Comparison of ENCODE assay signal across 10 mouse cellular contexts in the genomic region with DNA sequence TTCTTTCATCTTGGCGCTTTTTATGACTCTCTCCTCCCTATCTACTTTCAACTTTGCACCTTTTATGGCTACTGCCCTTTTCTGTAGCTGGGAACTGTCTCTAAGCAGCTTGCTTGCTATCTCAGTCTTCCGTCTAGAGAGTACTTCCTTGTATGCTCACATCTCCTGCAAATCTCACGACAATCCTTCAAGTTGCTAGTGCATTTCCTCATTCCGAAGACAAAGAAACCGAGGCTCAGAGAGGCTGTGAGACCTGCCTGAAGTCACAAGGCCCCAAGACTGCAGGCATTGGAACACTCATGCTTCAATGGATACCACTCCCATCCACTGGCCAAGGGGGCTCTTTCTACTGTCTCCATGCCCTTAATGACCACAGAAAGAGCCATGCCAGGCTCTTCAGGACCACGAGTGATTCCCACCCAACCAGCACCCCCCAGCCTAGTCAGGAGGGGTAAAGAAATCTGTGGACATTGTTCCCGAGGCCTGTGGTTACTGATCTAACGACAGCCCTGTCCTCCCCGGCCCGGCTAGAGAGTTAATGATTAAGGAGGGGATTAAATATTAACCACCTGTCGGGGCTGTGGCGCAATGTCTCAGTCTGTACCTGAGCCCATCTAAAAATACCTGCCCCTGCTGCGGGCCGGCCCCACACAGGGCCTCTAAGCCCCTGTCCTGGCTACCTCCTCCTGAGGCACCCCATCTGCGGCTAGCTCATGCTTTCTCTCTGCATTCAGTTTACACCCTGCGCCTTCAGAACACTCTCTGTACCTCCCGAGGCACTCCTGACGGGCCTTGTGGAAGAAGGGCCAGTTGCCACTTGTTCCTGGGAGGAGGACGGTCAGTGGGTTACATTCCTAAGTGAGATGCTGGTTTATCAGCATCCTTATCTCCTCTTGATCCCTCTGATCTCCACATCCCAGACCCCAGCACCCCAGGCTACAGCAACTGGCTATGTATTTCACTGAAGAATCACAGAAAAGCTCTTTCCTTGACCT. TPM values are rescaled to one million over a fixed set of nuclear protein-coding genes. Genes with fewer than 3 reads are reported as not detected.
A peak's percentile ranks its signal among the peaks of the same experiment; 100 is the strongest.
DNase-seq lines count a peak whose midpoint lies in the region; ATAC-seq and TF ChIP-seq lines count a peak whose summit lies in the region.
"Had no signal": no experiment of that assay in that cellular context is flagged by ENCODE, and none has a peak within 500 bp of the region (broad histone marks: within the 10 kb centered on the region; RNA-seq: fewer than 3 reads in every experiment).

No protein-coding gene starts in this region.

- H3K9ac ChIP-seq in midbrain, embryonic 11.5 days (ENCODE audit: low read length) = no peak overlapping the region
- no peak overlapping the region for H3K9ac ChIP-seq in midbrain, embryonic 15.5 days
- 0 out of 2 replicates have a peak overlapping the region, but pooled peaks have one; percentile 12 for H3K9ac ChIP-seq in liver, embryonic 15.5 days
- no peak overlapping the region for H3K9ac ChIP-seq in forebrain, embryonic 14.5 days (ENCODE audit: low read length)
- H3K9ac ChIP-seq: limb, embryonic 12.5 days had no signal

- no peak overlapping the region for H3K4me2 ChIP-seq in midbrain, embryonic 11.5 days
- no peak overlapping the region for H3K4me2 ChIP-seq in midbrain, embryonic 15.5 days
- no peak overlapping the region for H3K4me2 ChIP-seq in liver, embryonic 15.5 days
- H3K4me2 ChIP-seq in forebrain, embryonic 14.5 days (ENCODE audit: low read length) = no peak overlapping the region
- H3K4me2 ChIP-seq: limb, embryonic 12.5 days had no signal

- H3K9me3 ChIP-seq in midbrain, embryonic 11.5 days (ENCODE audit: control insufficient read depth, low read length) = no peaks in the 10 kb centered on the region
- no peaks in the 10 kb centered on the region for H3K9me3 ChIP-seq in midbrain, embryonic 15.5 days
- H3K9me3 ChIP-seq in liver, embryonic 15.5 days (replicated peaks) = no peaks in the 10 kb centered on the region
- no peaks in the 10 kb centered on the region for H3K9me3 ChIP-seq in forebrain, embryonic 14.5 days (replicated peaks; ENCODE audit: control insufficient read depth, low read length)
- H3K9me3 ChIP-seq: G1E; limb, embryonic 12.5 days had no signal

- H3K27ac ChIP-seq in midbrain, embryonic 11.5 days (ENCODE audit: low read depth, low read length) = no peak overlapping the region
- no peak overlapping the region for H3K27ac ChIP-seq in midbrain, embryonic 15.5 days
- H3K27ac ChIP-seq in liver, embryonic 15.5 days (replicated peaks) = peak overlapping the region; percentile 75
- H3K27ac ChIP-seq in thymus, adult 2 months (ENCODE audit: control insufficient read depth, insufficient read depth, low read length) = peak overlapping the region; percentile 19; the same call in 1 of the 2 replicates
- H3K27ac ChIP-seq in forebrain, embryonic 14.5 days (ENCODE audit: low read depth, low read length) = no peak overlapping the region
- H3K27ac ChIP-seq: limb, embryonic 12.5 days had no signal

- no peak for TF ChIP-seq CTCF in thymus, adult 2 months (IDR thresholded peaks at IDR 0.05; ENCODE audit: borderline replicate concordance, control insufficient read depth, extremely low read depth, insufficient read depth, low read length, poor library complexity)

- H3K36me3 ChIP-seq in midbrain, embryonic 11.5 days (ENCODE audit: control insufficient read depth, insufficient read depth, low read length) = no peaks in the 10 kb centered on the region
- H3K36me3 ChIP-seq in midbrain, embryonic 15.5 days (replicated peaks) = no peaks in the 10 kb centered on the region
- H3K36me3 ChIP-seq in liver, embryonic 15.5 days (replicated peaks) = no peaks in the 10 kb centered on the region
- H3K36me3 ChIP-seq in thymus, adult 2 months (ENCODE audit: control insufficient read depth, insufficient read depth, low read length) = no peaks in the 10 kb centered on the region
- no peaks in the 10 kb centered on the region for H3K36me3 ChIP-seq in forebrain, embryonic 14.5 days (ENCODE audit: control insufficient read depth, insufficient read depth, low read length)
- H3K36me3 ChIP-seq: G1E; limb, embryonic 12.5 days had no signal

- DNase-seq in midbrain, embryonic 11.5 days (ENCODE audit: low spot score, missing footprints) = peak; percentile 78
- peak; percentile 88 for DNase-seq in kidney, adult 18-20 months
- peak; percentile 7 for DNase-seq in thymus, adult 2 months
- DNase-seq in forebrain, embryonic 14.5 days (ENCODE audit: low spot score) = no peak
- no peak for DNase-seq in ovary, postnatal 14 days (ENCODE audit: low spot score)
- no peak for DNase-seq in layer of hippocampus, postnatal 14 days (ENCODE audit: low spot score in 2 of 2)

- H3K27me3 ChIP-seq in midbrain, embryonic 11.5 days (ENCODE audit: control insufficient read depth, insufficient read depth, low read length) = no peaks in the 10 kb centered on the region
- no peaks in the 10 kb centered on the region for H3K27me3 ChIP-seq in midbrain, embryonic 15.5 days (replicated peaks)
- H3K27me3 ChIP-seq in liver, embryonic 15.5 days = no peaks in the 10 kb centered on the region
- H3K27me3 ChIP-seq in thymus, adult 2 months (ENCODE audit: control insufficient read depth, insufficient read depth, low read length) = no peaks in the 10 kb centered on the region
- H3K27me3 ChIP-seq in forebrain, embryonic 14.5 days (replicated peaks; ENCODE audit: control insufficient read depth, insufficient read depth, low read length) = no peaks in the 10 kb centered on the region

- 43% methylated on average over 19 of the region's 19 CpGs for WGBS in midbrain, embryonic 11.5 days
- WGBS in midbrain, embryonic 15.5 days = 44% methylated on average over 19 of the region's 19 CpGs
- WGBS in liver, embryonic 15.5 days (ENCODE audit: insufficient replicate concordance) = 44% methylated on average over 19 of the region's 19 CpGs
- 51% methylated on average over 19 of the region's 19 CpGs for WGBS in thymus, adult 2 months
- 32% methylated on average over 19 of the region's 19 CpGs for WGBS in forebrain, embryonic 14.5 days

- no peak overlapping the region for H3K4me3 ChIP-seq in midbrain, embryonic 11.5 days (ENCODE audit: low read depth, low read length)
- H3K4me3 ChIP-seq in midbrain, embryonic 15.5 days = no peak overlapping the region
- no peak overlapping the region for H3K4me3 ChIP-seq in liver, embryonic 15.5 days (replicated peaks)
- H3K4me3 ChIP-seq in thymus, adult 2 months (ENCODE audit: control insufficient read depth, insufficient read depth, low read length) = no peak overlapping the region
- H3K4me3 ChIP-seq in forebrain, embryonic 14.5 days (ENCODE audit: low read depth, low read length) = no peak overlapping the region
- H3K4me3 ChIP-seq: limb, embryonic 12.5 days had no signal

- ATAC-seq in midbrain, embryonic 11.5 days (ENCODE audit: low FRiP score) = no peak
- ATAC-seq in midbrain, embryonic 15.5 days (replicated peaks) = no peak
- ATAC-seq in liver, embryonic 15.5 days (ENCODE audit: insufficient read depth) = peak; percentile 27
- ATAC-seq in forebrain, embryonic 14.5 days = no peak

- TF ChIP-seq POLR2A in thymus, adult 2 months (IDR thresholded peaks at IDR 0.05; ENCODE audit: control insufficient read depth, extremely low read depth, insufficient read depth, low read length, poor library complexity) = no peak

- no peaks in the 10 kb centered on the region for H3K4me1 ChIP-seq in midbrain, embryonic 11.5 days (ENCODE audit: control insufficient read depth, insufficient read depth, low read length)
- no peaks in the 10 kb centered on the region for H3K4me1 ChIP-seq in midbrain, embryonic 15.5 days
- peaks cover 92% of the 10 kb centered on the region for H3K4me1 ChIP-seq in liver, embryonic 15.5 days (replicated peaks)
- H3K4me1 ChIP-seq in thymus, adult 2 months (replicated peaks; ENCODE audit: control insufficient read depth, insufficient read depth, low read length) = peaks cover 75% of the 10 kb centered on the region
- H3K4me1 ChIP-seq in forebrain, embryonic 14.5 days (ENCODE audit: control insufficient read depth, insufficient read depth, low read length) = no peaks in the 10 kb centered on the region

RNA-seq across cellular contexts. Expression of gene Zfp36l2, which starts 30.7 kb away (rescaled TPM):
- 14.4 and 14.6 TPM in 2 replicates for polyA plus RNA-seq in midbrain, embryonic 11.5 days (2014; fragmentation: Nextera tagmentation; extraction: Ambion mirVana)
- 4.0 and 4.4 TPM in 2 replicates for polyA plus RNA-seq in midbrain, embryonic 15.5 days (2015; fragmentation: Nextera tagmentation; extraction: Ambion mirVana)
- polyA plus RNA-seq in liver, embryonic 15.5 days (2015; fragmentation: Nextera tagmentation; extraction: Ambion mirVana) = 6.8 and 7.4 TPM in 2 replicates
- polyA plus RNA-seq in thymus, adult 2 months (2012; rRNA removed) = 182 and 287 TPM in 2 replicates
- polyA plus RNA-seq in forebrain, embryonic 14.5 days (2014; fragmentation: Nextera tagmentation; extraction: Ambion mirVana) = 5.6 and 6.2 TPM in 2 replicates
- 10 to 100 TPM; 22.7 to 29.5 TPM for total RNA-seq in layer of hippocampus, postnatal 14 days (2021)

Comparison
In these comparisons a context has a peak if more than half of its experiments do, and no peak if none do; other contexts are left out.
1. DNase-seq: peak in midbrain, embryonic 11.5 days (single experiment), kidney, adult 18-20 months (single experiment) and thymus, adult 2 months (single experiment); none in forebrain, embryonic 14.5 days (single experiment), ovary, postnatal 14 days (single experiment) and layer of hippocampus, postnatal 14 days (0 of 2).
2. H3K27ac ChIP-seq: peak in liver, embryonic 15.5 days (single experiment) and thymus, adult 2 months (single experiment); none in midbrain, embryonic 11.5 days (single experiment), midbrain, embryonic 15.5 days (single experiment) and forebrain, embryonic 14.5 days (single experiment).
3. RNA of gene Zfp36l2, which starts 30.7 kb away (polyA plus RNA-seq): 182 to 287 TPM in thymus, adult 2 months; 14.4 to 14.6 TPM in midbrain, embryonic 11.5 days, 6.8 to 7.4 TPM in liver, embryonic 15.5 days, 5.6 to 6.2 TPM in forebrain, embryonic 14.5 days and 4.0 to 4.4 TPM in midbrain, embryonic 15.5 days; every median in the first group is over 10 times any median in the second.